Mouse (Mus musculus): Measurements from ENCODE around the gene Ttll5. TPM values are rescaled to one million over a fixed set of nuclear protein-coding genes. Genes with fewer than 3 reads are reported as not detected.
A peak's percentile ranks its signal among the peaks of the same experiment; 100 is the strongest.

Ttll5 gene
- polyA plus RNA-seq, 2 experiments: 5.6 to 6.4 TPM

GRCm38 (mm10) chr12:85830691-85831090 lies 6.2 kb downstream of the Ttll5 start:
- 87% methylated on average over 3 of the region's 3 CpGs for WGBS (ENCODE audit: insufficient replicate concordance)
- Histone ChIP-seq H3K4me1 (replicated peaks; ENCODE audit: control insufficient read depth in 2 of 2, insufficient read depth in 2 of 2, low read length in 1 of 2) (peaks cover 3 to 4% of the 10 kb centered on the region in 2 experiments; a peak in 1 of 4 replicates), H3K27me3 (ENCODE audit: control insufficient read depth, insufficient read depth, low read length) (no peaks in the 10 kb centered on the region), H3K36me3 (replicated peaks; ENCODE audit: control insufficient read depth, insufficient read depth, low read depth) (peaks cover 5% of the 10 kb centered on the region; the same call in 1 of the 2 replicates), H3K4me3 (ENCODE audit: insufficient read depth in 1 of 2, low read depth in 2 of 2, low read length in 2 of 2) (no peak overlapping the region), H3K4me2 (ENCODE audit: low read depth) (no peak overlapping the region), H3K9ac (replicated peaks) (no peak overlapping the region), H3K27ac (no peak overlapping the region), H3K9me3 (ENCODE audit: control insufficient read depth, low read length) (no peaks in the 10 kb centered on the region)
- TF ChIP-seq EP300 (IDR thresholded peaks at IDR 0.05; ENCODE audit: low read depth) (no peak), CTCF (IDR thresholded peaks at IDR 0.05; ENCODE audit: low read depth) (no peak)
- DNase-seq (ENCODE audit: low read depth in 3 of 3, low spot score in 3 of 3) (no peak), ATAC-seq (ENCODE audit: insufficient read depth) (no peak)

- TF ChIP-seq CTCF (IDR thresholded peaks at IDR 0.05; ENCODE audit: low read depth) (no peak), EP300 (IDR thresholded peaks at IDR 0.05; ENCODE audit: low read depth) (no peak)
- Histone ChIP-seq H3K4me1 (replicated peaks; ENCODE audit: control insufficient read depth in 2 of 2, insufficient read depth in 2 of 2, low read length in 1 of 2) (no peaks in the 10 kb centered on the region), H3K4me3 (ENCODE audit: insufficient read depth in 1 of 2, low read depth in 2 of 2, low read length in 2 of 2) (no peak overlapping the region), H3K9me3 (ENCODE audit: control insufficient read depth, low read length) (no peaks in the 10 kb centered on the region), H3K9ac (replicated peaks) (no peak overlapping the region), H3K27me3 (ENCODE audit: control insufficient read depth, insufficient read depth, low read length) (no peaks in the 10 kb centered on the region), H3K4me2 (ENCODE audit: low read depth) (no peak overlapping the region), H3K36me3 (replicated peaks; ENCODE audit: control insufficient read depth, insufficient read depth, low read depth) (peaks cover 3% of the 10 kb centered on the region; the same call in 1 of the 2 replicates), H3K27ac (no peak overlapping the region)
- WGBS (ENCODE audit: insufficient replicate concordance): 77% methylated on average over 2 of the region's 2 CpGs
- no peak for ATAC-seq (ENCODE audit: insufficient read depth)
- DNase-seq (ENCODE audit: low read depth in 3 of 3, low spot score in 3 of 3): no peak
Observed at GRCm38 (mm10) chr12:85834543-85834942, 10.1 kb downstream of the Ttll5 start.

GRCm38 (mm10) chr12:85837765-85838164 lies 13.3 kb downstream of the Ttll5 start:
- ATAC-seq (ENCODE audit: insufficient read depth): no peak
- 59% methylated on average over 2 of the region's 2 CpGs for WGBS (ENCODE audit: insufficient replicate concordance)
- no peaks in the 10 kb centered on the region for H3K4me1 ChIP-seq (replicated peaks; ENCODE audit: control insufficient read depth in 2 of 2, insufficient read depth in 2 of 2, low read length in 1 of 2)

GRCm38 (mm10) chr12:85839371-85840000 lies 15.0 kb downstream of the Ttll5 start:
- Histone ChIP-seq H3K27ac (no peak overlapping the region), H3K9ac (replicated peaks) (no peak overlapping the region), H3K27me3 (ENCODE audit: control insufficient read depth, insufficient read depth, low read length) (no peaks in the 10 kb centered on the region), H3K4me2 (ENCODE audit: low read depth) (no peak overlapping the region), H3K9me3 (ENCODE audit: control insufficient read depth, low read length) (no peaks in the 10 kb centered on the region), H3K4me3 (ENCODE audit: insufficient read depth in 1 of 2, low read depth in 2 of 2, low read length in 2 of 2) (no peak overlapping the region), H3K4me1 (replicated peaks; ENCODE audit: control insufficient read depth in 2 of 2, insufficient read depth in 2 of 2, low read length in 1 of 2) (no peaks in the 10 kb centered on the region), H3K36me3 (replicated peaks; ENCODE audit: control insufficient read depth, insufficient read depth, low read depth) (no peaks in the 10 kb centered on the region; the same call in 1 of the 2 replicates)
- WGBS (ENCODE audit: insufficient replicate concordance): 63% methylated on average over 12 of the region's 12 CpGs
- TF ChIP-seq CTCF (IDR thresholded peaks at IDR 0.05; ENCODE audit: low read depth): no peak
- no peak for TF ChIP-seq EP300 (IDR thresholded peaks at IDR 0.05; ENCODE audit: low read depth)
- no peak for ATAC-seq (ENCODE audit: insufficient read depth)
- DNase-seq (ENCODE audit: low read depth in 3 of 3, low spot score in 3 of 3): no peak

More at GRCm38 (mm10) chr12:85837765-85838164, 13.3 kb downstream of the Ttll5 start:
- H3K27ac ChIP-seq: no peak overlapping the region
- TF ChIP-seq EP300 (IDR thresholded peaks at IDR 0.05; ENCODE audit: low read depth): no peak
- TF ChIP-seq CTCF (IDR thresholded peaks at IDR 0.05; ENCODE audit: low read depth): no peak; the same call in 1 of the 2 replicates
- no peak for DNase-seq (ENCODE audit: low read depth in 3 of 3, low spot score in 3 of 3)
- H3K9ac ChIP-seq (replicated peaks): no peak overlapping the region
- no peak overlapping the region for H3K4me2 ChIP-seq (ENCODE audit: low read depth)
- H3K36me3 ChIP-seq (replicated peaks; ENCODE audit: control insufficient read depth, insufficient read depth, low read depth): peaks cover 3% of the 10 kb centered on the region; the same call in 1 of the 2 replicates
- H3K4me3 ChIP-seq (ENCODE audit: insufficient read depth in 1 of 2, low read depth in 2 of 2, low read length in 2 of 2): no peak overlapping the region
- H3K27me3 ChIP-seq (ENCODE audit: control insufficient read depth, insufficient read depth, low read length): no peaks in the 10 kb centered on the region
- H3K9me3 ChIP-seq (ENCODE audit: control insufficient read depth, low read length): no peaks in the 10 kb centered on the region

- no peaks in the 10 kb centered on the region for H3K4me1 ChIP-seq (replicated peaks; ENCODE audit: control insufficient read depth in 2 of 2, insufficient read depth in 2 of 2, low read length in 1 of 2)
- H3K4me3 ChIP-seq (ENCODE audit: insufficient read depth in 1 of 2, low read depth in 2 of 2, low read length in 2 of 2): no peak overlapping the region
- H3K27ac ChIP-seq: no peak overlapping the region
- H3K4me2 ChIP-seq (ENCODE audit: low read depth): no peak overlapping the region
- no peak for DNase-seq (ENCODE audit: low read depth in 3 of 3, low spot score in 3 of 3)
- no peak overlapping the region for H3K9ac ChIP-seq (replicated peaks)
- TF ChIP-seq CTCF (IDR thresholded peaks at IDR 0.05; ENCODE audit: low read depth) (peak; percentile 65), EP300 (IDR thresholded peaks at IDR 0.05; ENCODE audit: low read depth) (no peak)
- no peaks in the 10 kb centered on the region for H3K27me3 ChIP-seq (ENCODE audit: control insufficient read depth, insufficient read depth, low read length)
- 76% methylated on average over 7 of the region's 7 CpGs for WGBS (ENCODE audit: insufficient replicate concordance)
- no peaks in the 10 kb centered on the region for H3K9me3 ChIP-seq (ENCODE audit: control insufficient read depth, low read length)
- ATAC-seq (ENCODE audit: insufficient read depth): no peak
- H3K36me3 ChIP-seq (replicated peaks; ENCODE audit: control insufficient read depth, insufficient read depth, low read depth): no peaks in the 10 kb centered on the region; the same call in none of the 2 replicates
Observed at GRCm38 (mm10) chr12:85848164-85848958, 23.9 kb downstream of the Ttll5 start.

Measured in liver, embryonic 14.5 days (tissue).